In genomic region chr4:114665684-114666083, GRCm38 (mm10) we compare ENCODE assay signal across 8 mouse cellular contexts.
DNase-seq lines count a peak whose midpoint lies in the region; ATAC-seq lines count a peak whose summit lies in the region.

No protein-coding gene starts in this region.

- WGBS in hindbrain, embryonic 14.5 days = 3% methylated on average over 14 of the region's 14 CpGs

- peak; percentile 83 for ATAC-seq in hindbrain, embryonic 14.5 days (ENCODE audit: low FRiP score)

- DNase-seq in R1 (ENCODE audit: low read depth, low spot score) = peak; percentile 76
- peak; percentile 58 to 59 for DNase-seq in cerebellum, postnatal 36 days
- peak; percentile 80 to 89 for DNase-seq in frontal cortex, postnatal 36 days (ENCODE audit: low spot score in 2 of 2)
- DNase-seq in hindbrain, embryonic 14.5 days (ENCODE audit: low spot score) = peak; percentile 93
- DNase-seq in layer of hippocampus, postnatal 36 days = peak; percentile 78 to 81
- DNase-seq in lung, postnatal 14 days = peak; percentile 81
- peak; percentile 87 for DNase-seq in retina, postnatal 1 day
- DNase-seq in urinary bladder, adult 18-20 months (ENCODE audit: low spot score in 2 of 2) = peak; percentile 73 to 76

- H3K4me3 ChIP-seq in hindbrain, embryonic 14.5 days (replicated peaks; ENCODE audit: low read length) = 0 out of 2 replicates have a peak overlapping the region, but pooled peaks have one; percentile 7

- no peak overlapping the region for H3K27ac ChIP-seq in hindbrain, embryonic 14.5 days

- no peaks in the 10 kb centered on the region for H3K9me3 ChIP-seq in hindbrain, embryonic 14.5 days (ENCODE audit: control insufficient read depth, low read length)

- H3K9ac ChIP-seq in hindbrain, embryonic 14.5 days = no peak overlapping the region

- H3K4me1 ChIP-seq in hindbrain, embryonic 14.5 days (replicated peaks; ENCODE audit: control insufficient read depth, insufficient read depth, low read length) = peaks cover 8% of the 10 kb centered on the region; the same call in 1 of the 2 replicates

- H3K36me3 ChIP-seq in hindbrain, embryonic 14.5 days (replicated peaks; ENCODE audit: control insufficient read depth, insufficient read depth) = no peaks in the 10 kb centered on the region

- H3K27me3 ChIP-seq in hindbrain, embryonic 14.5 days (ENCODE audit: control insufficient read depth, insufficient read depth, low read length) = peaks cover 53% of the 10 kb centered on the region

- H3K4me2 ChIP-seq in hindbrain, embryonic 14.5 days (replicated peaks) = peak overlapping the region; percentile 53
